9 mouse cellular contexts compared by ENCODE assay signal in genomic region chr9:95089050-95089449, GRCm38 (mm10).
A peak's percentile ranks its signal among the peaks of the same experiment; 100 is the strongest.
DNase-seq lines count a peak whose midpoint lies in the region; ATAC-seq and TF ChIP-seq lines count a peak whose summit lies in the region.
"Had no signal": no experiment of that assay in that cellular context is flagged by ENCODE, and none has a peak within 500 bp of the region (broad histone marks: within the 10 kb centered on the region; RNA-seq: fewer than 3 reads in every experiment).

No protein-coding gene starts in this region.

- no peaks in the 10 kb centered on the region for H3K36me3 ChIP-seq in hindbrain, embryonic 14.5 days (replicated peaks; ENCODE audit: control insufficient read depth, insufficient read depth)
- H3K36me3 ChIP-seq in stomach, postnatal 0 days (ENCODE audit: control insufficient read depth, insufficient read depth, low read length) = no peaks in the 10 kb centered on the region
- H3K36me3 ChIP-seq in intestine, embryonic 16.5 days (ENCODE audit: control insufficient read depth, insufficient read depth, low read length) = no peaks in the 10 kb centered on the region

- H3K4me2 ChIP-seq in hindbrain, embryonic 14.5 days (replicated peaks) = no peak overlapping the region
- H3K4me2 ChIP-seq in stomach, postnatal 0 days (replicated peaks; ENCODE audit: low read depth) = no peak overlapping the region
- no peak overlapping the region for H3K4me2 ChIP-seq in intestine, embryonic 16.5 days (ENCODE audit: low read depth, low read length)

- no peak overlapping the region for H3K9ac ChIP-seq in hindbrain, embryonic 14.5 days
- H3K9ac ChIP-seq in stomach, postnatal 0 days (ENCODE audit: low read length) = no peak overlapping the region
- no peak overlapping the region for H3K9ac ChIP-seq in intestine, embryonic 16.5 days (ENCODE audit: low read depth, low read length)

- ATAC-seq in hindbrain, embryonic 14.5 days (ENCODE audit: low FRiP score) = peak; percentile 85
- ATAC-seq in stomach, postnatal 0 days (ENCODE audit: low FRiP score, low TSS enrichment) = no peak
- ATAC-seq in intestine, embryonic 16.5 days = no peak

- DNase-seq in layer of hippocampus, adult 2 months (ENCODE audit: low spot score in 2 of 2) = peak; percentile 52 to 69
- no peak for DNase-seq in layer of hippocampus, adult 9-10 months (ENCODE audit: low spot score)
- DNase-seq in adrenal gland, postnatal 14 days = peak; percentile 59
- DNase-seq in hindbrain, embryonic 14.5 days (ENCODE audit: low spot score) = no peak
- peak; percentile 50 for DNase-seq in lung, postnatal 36 days
- no peak for DNase-seq in stomach, postnatal 0 days (ENCODE audit: low spot score)
- no peak for DNase-seq in natural killer cell, adult 2 months (ENCODE audit: low spot score in 2 of 2)

- no peaks in the 10 kb centered on the region; the same call in 1 of the 2 replicates for H3K4me1 ChIP-seq in hindbrain, embryonic 14.5 days (replicated peaks; ENCODE audit: control insufficient read depth, insufficient read depth, low read length)
- H3K4me1 ChIP-seq in stomach, postnatal 0 days (replicated peaks; ENCODE audit: control insufficient read depth, insufficient read depth) = no peaks in the 10 kb centered on the region
- H3K4me1 ChIP-seq in intestine, embryonic 16.5 days (ENCODE audit: control insufficient read depth, insufficient read depth, low read length) = no peaks in the 10 kb centered on the region

- H3K27me3 ChIP-seq in hindbrain, embryonic 14.5 days (ENCODE audit: control insufficient read depth, insufficient read depth, low read length) = no peaks in the 10 kb centered on the region
- no peaks in the 10 kb centered on the region for H3K27me3 ChIP-seq in stomach, postnatal 0 days (ENCODE audit: control insufficient read depth, insufficient read depth, low read length)
- no peaks in the 10 kb centered on the region; the same call in 1 of the 2 replicates for H3K27me3 ChIP-seq in intestine, embryonic 16.5 days (replicated peaks; ENCODE audit: control insufficient read depth, insufficient read depth, low read length)

- H3K27ac ChIP-seq in layer of hippocampus, adult 2 months = peak overlapping the region; percentile 24; the same call in 1 of the 2 replicates
- no peak overlapping the region for H3K27ac ChIP-seq in hindbrain, embryonic 14.5 days
- H3K27ac ChIP-seq in stomach, postnatal 0 days (replicated peaks) = no peak overlapping the region
- no peak overlapping the region for H3K27ac ChIP-seq in intestine, embryonic 16.5 days (ENCODE audit: low read length)
- H3K27ac ChIP-seq: left cerebral cortex, adult 2 months had no signal

- no peaks in the 10 kb centered on the region for H3K9me3 ChIP-seq in hindbrain, embryonic 14.5 days (ENCODE audit: control insufficient read depth, low read length)
- no peaks in the 10 kb centered on the region for H3K9me3 ChIP-seq in stomach, postnatal 0 days (ENCODE audit: control insufficient read depth, low read length)
- no peaks in the 10 kb centered on the region for H3K9me3 ChIP-seq in intestine, embryonic 16.5 days (ENCODE audit: control insufficient read depth, low read length)

- H3K4me3 ChIP-seq in layer of hippocampus, adult 2 months = no peak overlapping the region
- no peak overlapping the region for H3K4me3 ChIP-seq in hindbrain, embryonic 14.5 days (replicated peaks; ENCODE audit: low read length)
- H3K4me3 ChIP-seq in stomach, postnatal 0 days (ENCODE audit: low read depth, low read length) = no peak overlapping the region
- H3K4me3 ChIP-seq in intestine, embryonic 16.5 days (ENCODE audit: low read length) = no peak overlapping the region
- H3K4me3 ChIP-seq: left cerebral cortex, adult 2 months had no signal

- TF ChIP-seq CTCF in layer of hippocampus, adult 2 months (conservative IDR thresholded peaks at IDR 0.05) = no peak
- no peak for TF ChIP-seq CTCF in stomach, postnatal 0 days (IDR thresholded peaks at IDR 0.05; ENCODE audit: low read depth)

- TF ChIP-seq EP300 in stomach, postnatal 0 days (optimal IDR thresholded peaks at IDR 0.05) = no peak

- WGBS in hindbrain, embryonic 14.5 days = 13% methylated on average over 6 of the region's 6 CpGs
- WGBS in stomach, postnatal 0 days = 58% methylated on average over 6 of the region's 6 CpGs
- WGBS in intestine, embryonic 16.5 days = 65% methylated on average over 6 of the region's 6 CpGs

Comparison
In these comparisons a context has a peak if more than half of its experiments do, and no peak if none do; other contexts are left out.
1. DNase-seq: peak in layer of hippocampus, adult 2 months (2 of 2), adrenal gland, postnatal 14 days (single experiment) and lung, postnatal 36 days (single experiment); none in layer of hippocampus, adult 9-10 months (single experiment), hindbrain, embryonic 14.5 days (single experiment), stomach, postnatal 0 days (single experiment) and natural killer cell, adult 2 months (0 of 2).